Mouse (Mus musculus): ENCODE data around the gene Tmprss2.

- TF ChIP-seq GATA1 (IDR thresholded peaks at IDR 0.05; ENCODE audit: borderline replicate concordance, low read length) (no peak), FLI1 (IDR thresholded peaks at IDR 0.05; ENCODE audit: low read length) (no peak)
These were observed 33.7 kb upstream of the Tmprss2 start for GRCm38 (mm10) chr16:97644681-97645080.

Data from megakaryocyte, embryonic 14.5 days (primary cell).